Mouse (Mus musculus): Measurements from ENCODE around the gene Pank2.

DNA sequence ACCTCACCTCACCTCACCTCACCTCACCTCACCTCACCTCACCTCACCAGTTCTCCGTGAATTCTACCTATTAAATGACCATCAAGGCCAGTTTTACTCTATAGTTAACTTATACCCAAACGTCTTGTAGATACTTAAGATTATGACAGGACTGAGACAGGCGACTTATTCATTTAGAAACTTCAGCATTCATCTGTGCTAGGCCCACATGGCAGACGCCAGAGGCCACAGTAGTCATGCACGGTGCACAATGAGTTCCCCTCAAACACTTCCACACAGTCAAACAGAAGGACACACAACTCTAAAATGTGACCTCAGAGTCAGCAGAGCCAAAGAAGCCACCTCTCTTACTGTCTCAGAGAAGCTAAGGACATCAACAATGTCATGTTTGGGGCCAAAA lies 45.1 kb downstream of the Pank2 start:
- TF ChIP-seq CTCF (IDR thresholded peaks at IDR 0.05; ENCODE audit: low read depth) (no peak), EP300 (optimal IDR thresholded peaks at IDR 0.05) (no peak)

Measured in stomach, postnatal 0 days (tissue).